Mouse (Mus musculus): Measurements from ENCODE around the gene Fgd3.

- TF ChIP-seq CTCF (IDR thresholded peaks at IDR 0.05) (peak; percentile 33), EP300 (IDR thresholded peaks at IDR 0.05) (no peak)
These were observed 99.2 kb downstream of the Fgd3 start for GRCm38 (mm10) chr13:49220912-49221311.

All from lung, postnatal 0 days (tissue).